Mouse (Mus musculus): ENCODE measurements around the gene Ankrd28.
A peak's percentile ranks its signal among the peaks of the same experiment; 100 is the strongest.

Ankrd28 gene

DNA sequence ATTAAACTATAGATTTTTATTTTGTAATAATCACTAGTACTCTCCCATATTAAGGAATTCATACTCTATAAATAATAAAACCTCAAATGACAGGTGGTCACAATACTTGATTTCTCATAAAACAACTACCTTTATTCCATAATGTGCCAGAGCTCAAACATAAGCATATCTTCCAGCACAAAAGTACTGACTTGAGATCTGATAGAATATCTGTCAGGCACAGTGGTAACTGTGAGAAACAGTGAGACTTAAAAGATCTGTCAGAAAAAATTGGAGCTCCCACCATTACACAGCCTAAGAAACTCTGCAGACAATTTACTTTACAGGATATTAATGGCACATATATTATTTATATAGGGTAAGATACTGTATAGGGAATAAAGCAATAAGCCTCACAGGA, 114.8 kb downstream of the Ankrd28 start:
- no peak for DNase-seq (ENCODE audit: inconsistent ontology term)

DNA sequence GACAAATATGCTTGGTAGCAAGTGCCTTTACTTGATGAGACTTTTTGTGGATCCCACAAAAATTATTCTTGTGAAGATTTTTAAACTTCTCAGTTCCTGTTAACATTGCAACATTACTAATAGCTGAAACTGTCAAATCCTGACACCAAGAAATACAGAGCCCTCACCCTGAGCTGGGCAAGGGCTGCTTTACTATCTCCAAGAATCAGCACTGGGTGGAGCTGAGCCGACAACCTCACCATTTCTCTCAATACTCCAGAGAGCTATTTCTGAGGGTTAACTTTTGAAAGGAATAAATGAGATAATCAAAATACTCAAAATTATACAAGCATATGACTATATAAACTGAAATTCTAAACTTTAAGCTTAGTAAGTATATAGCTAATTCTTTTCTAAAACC, 121.1 kb downstream of the Ankrd28 start:
- no peak for DNase-seq (ENCODE audit: inconsistent ontology term)

DNA sequence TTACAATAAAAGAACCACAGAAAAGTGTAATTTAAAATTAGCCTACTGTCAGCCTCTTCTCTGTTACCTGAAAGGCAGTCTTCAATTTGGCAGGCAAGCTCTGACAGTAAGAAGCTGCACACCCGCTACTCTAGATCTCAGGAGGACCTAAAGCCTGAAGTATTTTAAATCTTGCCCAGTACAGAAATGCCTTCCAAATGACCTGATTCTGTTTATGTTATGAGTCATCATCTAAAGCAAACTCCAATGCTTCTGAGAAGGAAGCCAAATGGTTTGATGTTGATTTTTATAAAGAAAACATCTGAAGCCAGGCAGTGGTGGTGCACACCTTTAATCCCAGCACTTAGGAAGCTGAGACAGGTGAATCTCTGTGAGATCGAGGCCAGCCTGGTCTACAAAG, 130.1 kb downstream of the Ankrd28 start:
- no peak for DNase-seq (ENCODE audit: inconsistent ontology term)

DNA sequence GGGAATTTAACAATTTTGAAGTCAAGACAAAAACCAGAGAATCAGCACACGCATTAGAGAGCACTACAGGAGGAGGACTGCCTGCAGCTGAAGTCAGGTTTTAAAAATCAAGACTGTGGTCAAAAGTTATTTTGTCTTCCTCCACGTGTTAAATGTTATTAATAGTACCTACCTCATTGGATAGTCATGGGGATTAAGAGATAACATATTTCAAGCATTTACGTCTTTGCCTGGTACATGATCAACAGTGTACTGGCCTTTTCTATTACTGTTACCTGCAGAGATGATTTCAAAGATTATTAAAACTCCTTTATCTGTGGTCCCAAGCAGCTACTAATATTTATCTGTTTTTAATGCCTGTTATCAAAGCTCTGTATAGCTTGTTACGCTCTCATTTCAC, 132.7 kb downstream of the Ankrd28 start:
- DNase-seq (ENCODE audit: inconsistent ontology term), result no peak

DNA sequence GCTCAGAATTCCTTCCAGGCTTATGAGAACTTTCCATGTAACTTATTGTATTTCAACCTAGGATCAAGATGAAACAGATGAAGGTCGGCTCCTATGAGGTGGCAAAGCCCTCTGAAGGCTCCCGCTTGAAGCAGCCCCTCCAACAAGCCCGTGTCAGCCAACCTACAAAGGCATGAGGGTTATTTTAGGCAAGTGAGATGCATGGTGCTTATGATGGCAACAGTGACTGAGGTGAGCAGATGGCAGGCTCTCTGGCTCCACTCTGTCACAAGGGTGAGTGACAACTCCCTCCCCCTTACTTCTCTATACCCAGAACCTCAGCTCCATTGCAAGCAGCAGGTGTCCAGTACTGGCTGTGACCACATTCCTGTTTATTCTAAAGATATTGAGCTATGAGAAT, 133.1 kb downstream of the Ankrd28 start:
- no peak for DNase-seq (ENCODE audit: inconsistent ontology term)

DNA sequence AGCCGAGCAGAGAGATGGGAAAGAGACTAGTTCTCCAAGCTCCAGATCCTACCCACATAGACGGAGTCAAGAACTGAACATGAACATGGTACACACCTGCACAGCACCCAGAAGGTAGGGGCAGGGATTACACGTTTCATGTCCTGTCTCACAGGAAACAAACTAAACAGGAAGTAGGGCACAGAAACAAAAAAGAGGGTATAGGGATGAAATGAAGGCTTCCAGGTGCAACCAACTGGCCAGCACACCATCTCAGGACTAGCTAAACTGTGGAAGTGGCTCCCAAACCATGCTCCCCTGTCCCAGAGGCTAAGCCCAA, 133.5 kb downstream of the Ankrd28 start:
- DNase-seq (ENCODE audit: inconsistent ontology term), result no peak

DNA sequence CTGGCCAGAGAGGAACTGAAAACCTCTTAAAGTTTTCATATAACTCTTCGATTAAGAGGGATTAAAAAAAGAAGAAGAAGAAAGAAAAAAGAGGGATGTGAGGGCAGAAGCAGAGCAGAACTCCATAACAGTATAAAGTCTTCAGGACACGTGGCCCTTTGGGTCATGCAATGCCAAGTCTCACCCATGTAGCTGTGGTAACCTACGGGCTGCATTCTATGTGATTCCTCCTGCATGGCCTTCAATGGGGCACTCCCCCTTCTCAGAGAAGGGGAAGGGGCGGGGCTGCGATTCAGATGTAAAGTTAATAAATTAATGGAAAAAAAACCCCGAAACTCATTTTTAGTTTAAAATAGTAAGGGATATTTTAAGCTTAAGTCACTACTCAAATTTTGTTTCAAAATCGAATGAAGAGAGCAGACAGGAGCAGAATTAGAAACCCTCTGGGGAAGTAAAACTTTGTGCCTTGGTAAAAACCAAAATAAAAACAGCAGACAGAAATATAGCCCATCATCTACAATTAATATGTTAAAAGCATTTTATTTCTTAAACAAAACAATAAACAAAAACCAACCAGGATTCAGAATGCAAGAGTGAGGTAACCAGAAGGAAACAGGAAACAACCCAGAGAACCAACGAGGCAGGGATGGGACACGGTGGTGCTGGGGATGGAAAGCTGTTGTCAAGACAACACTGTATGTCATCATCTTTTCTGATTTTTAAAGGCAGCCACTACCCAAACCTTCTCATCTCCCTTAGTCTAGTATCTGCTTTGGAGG, 134.1 kb downstream of the Ankrd28 start:
- no peak for DNase-seq (ENCODE audit: inconsistent ontology term)

DNA sequence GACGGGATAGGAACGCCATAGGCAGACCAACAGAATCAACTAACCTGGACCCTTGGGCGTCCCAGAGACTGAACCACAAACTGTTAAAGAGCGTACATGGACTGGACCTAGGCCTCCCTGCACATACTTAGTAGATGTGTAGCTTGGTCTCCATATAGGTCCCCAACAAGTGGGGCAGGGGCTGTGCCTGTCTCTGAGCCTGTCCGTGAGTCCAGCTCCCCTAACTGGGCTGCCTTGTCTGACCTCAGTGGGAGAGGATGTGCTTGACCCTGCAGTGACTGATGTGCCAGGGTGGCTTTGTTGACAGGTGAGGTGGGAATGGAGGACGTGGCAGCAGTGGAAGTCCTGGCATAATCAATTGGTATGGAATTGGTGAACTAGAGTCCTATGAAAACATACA, 137.9 kb downstream of the Ankrd28 start:
- DNase-seq (ENCODE audit: inconsistent ontology term), result no peak

DNA sequence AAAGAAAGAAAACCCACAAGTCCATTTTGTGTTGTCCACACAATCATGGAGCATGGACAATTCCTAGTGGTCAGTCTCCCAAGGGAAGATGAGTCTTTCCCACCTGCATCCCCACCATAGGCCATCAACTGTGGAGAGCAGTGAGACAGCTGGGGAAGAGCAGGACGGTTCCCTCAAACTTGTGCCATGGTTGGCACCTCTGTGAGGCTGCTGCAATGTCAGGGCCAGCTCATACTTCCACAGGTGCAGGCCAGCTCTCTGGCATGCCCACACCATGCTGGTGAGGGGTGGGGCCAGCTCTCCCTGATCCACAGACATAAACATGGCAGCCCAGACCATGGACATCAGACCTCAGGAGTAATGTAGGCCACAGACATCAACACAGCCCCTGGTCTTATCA, 144.2 kb downstream of the Ankrd28 start:
- no peak for DNase-seq (ENCODE audit: inconsistent ontology term)

DNA sequence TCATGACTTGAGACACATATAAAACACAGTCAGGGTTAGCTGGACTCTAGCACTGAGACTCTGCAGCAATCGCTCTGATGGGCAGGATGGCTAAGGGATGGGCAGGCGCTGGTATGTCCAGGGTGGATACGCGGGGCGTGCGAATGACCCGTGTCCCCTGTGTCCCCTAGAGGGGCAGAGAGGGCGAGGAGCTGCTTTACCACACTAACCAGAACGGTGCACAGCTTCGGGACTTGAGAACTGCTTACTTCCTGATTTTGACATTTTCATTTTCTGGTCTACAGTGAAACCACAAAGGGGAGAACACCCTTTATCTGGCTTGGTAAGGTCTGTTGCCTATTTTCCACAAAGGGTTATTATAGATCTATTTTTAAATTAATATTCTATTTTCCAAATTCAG, 144.8 kb downstream of the Ankrd28 start:
- no peak for DNase-seq (ENCODE audit: inconsistent ontology term)

DNA sequence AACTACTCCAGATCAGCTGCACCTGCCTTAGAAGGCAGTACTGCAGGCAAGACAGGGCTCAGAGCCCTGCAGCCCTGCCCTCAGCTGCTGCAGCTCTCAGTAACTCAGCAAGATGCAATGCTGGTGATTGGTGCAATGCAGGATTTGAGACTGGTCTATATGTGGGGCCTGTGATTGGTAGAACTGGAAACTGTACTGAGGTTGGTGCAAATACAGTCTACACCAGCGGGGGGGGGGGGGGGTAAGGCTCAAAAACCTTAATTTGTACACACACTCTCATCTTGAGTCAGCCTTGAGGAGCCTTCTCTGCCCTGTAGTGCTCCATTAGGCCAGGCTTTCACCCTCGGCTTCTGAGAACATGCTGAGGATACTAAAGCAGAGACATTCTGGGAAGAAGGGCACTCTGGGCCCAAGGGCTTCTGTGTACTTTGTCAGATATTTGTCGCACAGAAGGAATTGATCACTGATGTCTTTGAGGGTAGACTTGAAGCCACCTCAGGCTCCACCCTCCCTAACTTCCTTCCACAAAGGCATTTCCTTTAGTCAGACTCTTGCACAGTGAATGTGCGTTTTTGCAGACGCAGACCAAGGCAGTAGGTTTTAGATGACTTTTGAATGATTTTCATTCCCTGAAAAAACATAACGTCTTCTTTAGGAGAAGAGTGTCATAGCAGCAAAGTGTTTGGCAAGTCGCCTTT, 146.0 kb downstream of the Ankrd28 start:
- DNase-seq (ENCODE audit: inconsistent ontology term), result no peak

DNA sequence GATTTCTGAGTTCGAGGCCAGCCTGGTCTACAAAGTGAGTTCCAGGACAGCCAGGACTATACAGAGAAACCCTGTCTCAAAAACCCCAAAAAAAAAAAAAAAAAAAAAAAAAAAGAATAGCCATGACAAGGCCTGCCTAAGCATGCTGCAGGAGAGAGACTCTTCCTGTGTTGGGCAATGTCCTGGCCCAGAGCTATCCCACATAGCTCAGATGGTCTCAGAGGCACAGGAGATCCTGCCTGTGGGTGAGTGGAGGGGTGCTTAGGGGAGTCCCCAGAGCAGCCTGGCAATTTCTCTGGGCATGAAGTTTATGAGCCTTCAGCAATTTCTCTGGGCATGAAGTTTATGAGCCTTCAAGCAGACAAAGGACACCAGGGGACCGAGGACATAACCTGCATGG, 146.8 kb downstream of the Ankrd28 start:
- no peak for DNase-seq (ENCODE audit: inconsistent ontology term)

DNA sequence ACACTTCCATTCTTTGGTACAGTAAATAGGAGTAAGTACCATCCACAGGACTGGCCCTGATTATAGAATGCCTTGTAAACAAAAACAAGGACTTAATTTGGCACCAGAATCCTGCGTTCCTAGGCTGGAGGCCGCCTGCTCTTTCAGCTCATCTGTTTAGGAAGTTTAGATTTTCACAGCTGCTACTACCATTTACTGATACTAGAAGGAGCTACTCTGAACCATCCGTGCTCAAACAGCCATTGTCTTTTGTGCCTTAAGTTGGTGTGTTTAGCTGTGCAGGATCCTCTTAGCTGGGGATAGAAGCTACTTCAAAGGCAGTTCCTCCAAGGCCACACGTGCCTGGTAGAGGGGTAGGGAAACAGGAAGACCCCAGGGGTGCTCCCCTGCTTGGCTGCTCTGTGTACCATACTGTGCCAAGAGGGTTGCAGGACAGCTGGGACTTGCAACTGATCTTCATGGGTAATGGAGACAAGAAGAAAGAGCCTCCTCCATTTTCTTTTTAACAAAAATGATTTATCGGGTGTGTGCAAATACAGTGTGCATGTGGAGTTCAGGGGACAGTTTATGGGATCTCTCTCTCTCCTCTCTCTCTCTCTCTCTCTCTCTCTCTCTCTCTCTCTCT, 148.4 kb downstream of the Ankrd28 start:
- DNase-seq (ENCODE audit: inconsistent ontology term), result no peak

DNA sequence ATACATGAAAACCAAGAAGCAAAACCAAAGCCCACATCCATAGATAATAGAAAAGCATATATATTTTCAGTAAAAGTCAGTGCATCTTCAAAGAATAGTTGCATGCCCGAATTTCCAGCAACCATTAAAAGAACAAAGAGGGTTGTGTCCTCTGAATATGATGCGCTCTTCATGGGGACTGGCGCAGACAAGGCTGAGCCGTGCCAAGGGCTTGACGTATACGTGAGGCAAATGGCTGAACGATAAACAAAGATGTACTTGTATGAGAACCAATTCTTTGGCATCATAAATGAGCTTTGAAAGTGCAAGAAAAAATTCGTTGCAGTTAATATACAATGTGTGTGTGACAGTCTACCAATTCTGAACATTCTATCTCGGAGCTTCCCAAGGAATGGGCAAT, 149.2 kb downstream of the Ankrd28 start:
- DNase-seq (ENCODE audit: inconsistent ontology term), result no peak

DNA sequence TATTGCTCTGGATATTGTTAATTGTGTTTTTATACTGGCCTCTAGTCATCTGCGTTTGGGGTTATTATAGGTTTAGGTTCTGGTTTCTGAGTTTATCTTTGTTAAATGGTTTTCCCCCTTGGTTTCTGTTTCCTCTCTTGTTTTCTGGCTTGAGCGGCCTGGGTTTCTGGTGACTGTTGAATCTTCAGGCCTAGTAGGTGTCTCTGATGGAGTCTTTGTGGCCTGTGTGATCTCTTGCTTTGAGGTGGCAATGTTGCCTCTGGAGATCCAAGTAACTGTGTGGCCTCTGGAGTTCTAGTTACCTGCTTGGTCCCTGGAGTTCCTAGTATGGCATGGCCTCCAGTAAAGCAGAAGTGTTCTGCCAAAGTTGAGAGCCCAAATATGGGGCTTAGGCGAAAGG, 149.8 kb downstream of the Ankrd28 start:
- no peak for DNase-seq (ENCODE audit: inconsistent ontology term)

DNA sequence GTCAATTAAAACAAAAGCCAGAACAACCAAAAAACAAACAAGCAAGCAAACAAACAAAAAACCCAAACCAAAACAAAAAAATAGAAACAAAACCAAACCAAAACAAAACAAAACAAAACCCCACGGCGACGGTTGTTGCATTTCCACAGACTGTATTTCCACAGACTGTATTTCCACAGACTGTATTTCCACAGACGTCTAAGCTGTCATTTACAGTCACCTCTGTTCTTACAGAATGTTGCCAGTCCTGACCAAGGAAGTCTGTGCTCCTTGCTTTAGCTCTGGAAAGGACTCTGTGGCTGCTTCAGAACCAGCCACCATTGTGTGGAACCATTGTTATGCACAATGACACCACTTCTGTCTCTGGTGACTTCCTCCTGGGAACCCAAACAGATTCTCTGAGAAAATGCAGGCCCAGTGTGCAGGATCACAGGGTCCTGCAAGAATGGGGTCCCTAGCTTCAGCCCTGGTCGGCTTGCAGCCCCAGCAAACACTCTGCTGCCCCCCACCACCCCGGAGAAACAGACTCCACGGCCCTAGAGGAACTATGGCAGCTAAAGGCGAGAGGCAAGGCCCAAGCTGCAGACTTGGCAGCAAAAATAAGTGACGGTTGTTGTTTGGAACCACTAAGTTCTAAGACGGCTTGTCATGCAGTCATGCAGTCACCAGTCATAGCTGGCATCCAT, 158.7 kb downstream of the Ankrd28 start:
- no peak for DNase-seq (ENCODE audit: inconsistent ontology term)

DNA sequence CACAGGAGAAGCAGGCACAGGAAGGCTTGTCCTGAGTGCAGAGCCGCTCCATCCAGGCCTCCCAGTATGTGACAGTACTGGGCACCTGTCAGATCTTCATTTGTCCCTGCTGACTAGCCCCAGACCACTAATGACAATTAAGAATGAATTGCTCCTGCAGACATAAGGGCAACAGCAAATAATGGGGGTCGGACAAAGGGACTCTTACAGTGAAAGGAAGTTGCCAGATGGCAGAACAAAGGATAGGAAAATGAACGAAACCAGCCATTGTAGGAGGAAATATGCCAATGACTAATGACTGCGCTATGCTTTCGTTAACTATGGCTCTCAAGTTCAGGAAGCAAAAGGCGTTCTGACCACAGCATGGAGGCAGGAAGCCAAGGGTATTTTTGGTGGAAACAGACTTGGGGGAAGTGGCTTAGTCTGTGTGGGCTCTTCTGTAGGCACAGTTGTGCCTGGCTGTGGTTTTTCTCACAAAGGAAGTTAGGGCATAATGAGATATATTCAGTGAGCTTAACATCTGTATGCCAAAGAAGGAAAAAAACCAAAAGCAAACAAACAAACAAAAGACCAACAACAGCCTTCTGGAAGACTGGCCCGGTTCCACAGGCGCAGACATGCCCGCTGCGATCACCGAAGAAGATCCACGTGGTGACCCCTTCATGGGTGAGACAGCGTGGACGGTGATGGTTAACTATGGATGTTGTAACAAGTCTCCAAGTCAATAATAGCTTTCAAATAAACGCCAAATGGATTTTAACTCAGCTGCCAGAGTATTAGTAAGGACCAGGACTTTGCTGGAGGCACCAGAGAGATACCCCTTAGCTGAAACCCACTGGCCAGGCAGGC, 160.6 kb downstream of the Ankrd28 start:
- peak; percentile 99 for DNase-seq (ENCODE audit: inconsistent ontology term)

DNA sequence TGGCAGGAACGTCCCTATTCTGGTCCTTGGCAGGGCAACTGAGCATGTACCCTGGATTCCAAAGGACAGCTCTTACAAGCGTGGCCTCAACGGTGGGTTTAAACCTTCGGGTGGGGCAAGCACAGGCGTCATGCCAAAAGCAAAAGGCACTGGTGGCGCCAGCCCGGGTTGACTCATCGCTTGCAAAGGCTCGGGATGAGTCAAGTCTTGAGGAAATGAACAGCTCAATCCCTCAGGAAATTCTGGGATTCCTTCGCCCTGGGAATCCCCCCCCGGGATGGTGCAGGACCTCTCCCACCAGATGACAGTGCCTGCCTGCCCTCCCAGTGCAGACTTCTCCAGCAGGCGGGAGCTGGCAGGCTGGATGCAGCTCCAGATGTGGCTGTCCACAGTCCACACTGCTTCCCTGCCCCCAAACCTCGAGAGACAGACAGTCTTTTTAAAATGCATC, 161.3 kb downstream of the Ankrd28 start:
- peak; percentile 96 for DNase-seq (ENCODE audit: inconsistent ontology term)

DNA sequence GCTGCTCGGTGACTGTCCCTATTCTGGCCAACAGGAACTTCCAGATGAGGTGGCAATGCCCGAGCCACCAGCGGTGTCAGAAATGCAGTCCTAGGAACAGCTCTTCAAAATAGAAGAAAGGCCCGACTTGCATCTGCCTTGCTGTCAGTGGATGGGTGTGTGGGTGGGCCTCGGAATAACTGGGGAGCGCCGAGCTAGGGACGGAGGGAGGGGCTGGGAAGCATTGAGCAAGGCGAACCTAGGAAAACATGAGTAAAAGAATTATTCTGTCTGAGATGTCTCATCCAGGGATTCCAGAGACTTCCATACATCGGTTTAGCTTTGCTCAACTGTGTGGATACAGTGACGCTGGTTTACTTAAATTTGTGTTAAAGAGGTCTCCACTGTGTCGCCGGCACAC, 162.1 kb downstream of the Ankrd28 start:
- peak; percentile 51 for DNase-seq (ENCODE audit: inconsistent ontology term)

DNA sequence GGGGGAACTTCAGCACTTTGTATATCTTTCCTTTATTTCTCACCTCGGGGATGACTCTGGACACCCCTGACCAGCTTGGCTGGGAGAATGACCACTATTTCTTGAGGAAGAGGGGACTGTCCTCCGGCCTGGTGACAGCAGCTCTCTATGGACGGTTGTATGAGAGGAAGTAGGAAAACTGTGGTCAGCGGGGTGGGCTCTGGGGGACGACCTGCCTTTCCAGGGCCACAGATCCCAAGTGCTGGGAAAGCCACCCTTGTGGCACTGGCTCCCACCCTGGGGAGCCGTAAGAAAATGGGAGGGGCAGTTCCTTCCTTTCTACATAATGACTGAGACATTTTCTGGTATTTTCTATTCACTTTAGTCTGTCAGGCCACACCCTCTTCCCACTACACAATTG, 162.7 kb downstream of the Ankrd28 start:
- DNase-seq (ENCODE audit: inconsistent ontology term), result no peak

DNA sequence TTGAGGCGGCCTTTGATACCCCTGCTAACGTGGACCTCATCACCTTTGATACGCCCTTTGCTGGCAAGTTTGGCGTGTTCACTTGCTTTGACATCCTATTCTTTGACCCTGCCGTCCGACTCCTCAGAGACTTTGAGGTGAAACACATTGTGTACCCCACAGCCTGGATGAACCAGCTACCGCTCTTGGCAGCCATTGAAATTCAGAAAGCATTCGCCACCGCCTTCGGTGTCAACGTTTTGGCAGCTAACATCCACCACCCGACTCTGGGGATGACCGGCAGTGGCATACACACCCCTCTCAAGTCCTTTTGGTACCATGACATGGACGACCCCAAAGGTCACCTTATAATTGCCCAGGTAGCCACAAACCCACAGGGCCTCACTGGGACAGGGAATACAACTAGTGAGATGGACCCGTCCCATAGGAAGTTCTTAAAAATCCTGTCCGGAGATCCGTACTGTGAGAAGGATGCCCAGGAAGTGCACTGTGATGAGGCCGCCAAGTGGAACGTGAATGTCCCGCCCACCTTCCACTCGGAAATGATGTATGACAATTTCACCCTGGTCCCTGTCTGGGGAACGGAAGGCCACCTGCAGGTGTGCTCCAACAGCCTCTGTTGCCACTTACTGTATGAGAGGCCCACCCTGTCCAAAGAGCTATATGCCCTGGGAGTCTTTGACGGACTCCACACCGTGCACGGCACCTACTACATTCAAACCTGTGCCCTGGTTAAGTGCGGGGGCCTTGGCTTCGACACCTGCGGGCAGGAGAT, 163.3 kb downstream of the Ankrd28 start:
- DNase-seq (ENCODE audit: inconsistent ontology term), result no peak
